Mouse (Mus musculus): ENCODE data around the gene Morc3.

The Morc3 gene

DNA sequence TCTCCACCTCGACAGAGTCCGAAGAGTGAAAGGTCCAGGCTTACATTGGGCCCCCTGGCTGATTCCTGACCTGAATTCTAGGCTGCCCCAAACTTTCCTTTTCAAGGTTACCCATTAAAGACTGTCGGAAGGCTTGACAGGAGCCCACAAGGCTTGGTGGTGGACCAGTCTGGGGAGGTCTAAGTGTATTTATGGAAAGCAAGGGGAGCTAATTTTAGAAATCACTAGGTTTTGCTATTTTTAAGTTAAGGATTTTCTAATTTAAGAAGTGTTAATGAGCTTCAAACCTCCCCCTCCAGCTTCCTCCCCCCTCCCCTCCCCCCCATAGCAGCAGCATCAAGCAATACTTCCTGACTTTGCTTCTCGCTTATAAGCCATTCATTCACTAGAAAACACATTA, 88.8 kb downstream of the Morc3 start:
- in situ Hi-C loops (cut with MboI, MseI) = no loop called here

DNA sequence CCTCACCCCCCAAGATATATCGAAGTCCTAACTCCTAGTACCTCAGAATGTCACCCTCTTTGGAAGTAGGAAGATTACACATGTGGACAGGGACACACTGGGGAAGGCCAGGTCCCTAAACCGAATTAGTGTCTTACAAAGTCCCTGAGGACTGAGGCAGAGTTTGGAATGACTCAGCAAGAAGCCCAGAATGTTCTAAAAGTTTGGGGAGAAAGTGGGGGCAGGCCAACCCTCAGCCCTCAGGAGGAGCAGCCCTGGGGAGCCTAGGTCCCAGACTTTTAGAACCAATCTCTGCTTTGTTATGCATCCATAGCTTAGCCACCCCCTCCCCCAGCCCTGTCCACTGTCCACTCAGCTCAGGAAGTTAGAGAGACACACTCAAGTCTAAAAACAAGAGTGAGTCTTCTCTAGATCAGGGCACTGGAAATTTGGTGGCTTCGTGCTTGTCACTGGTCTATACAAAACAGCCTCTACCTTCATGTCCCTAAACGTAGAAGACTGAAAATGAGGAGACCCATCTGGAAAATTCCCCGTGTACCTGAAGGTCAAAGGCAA, 91.0 kb downstream of the Morc3 start:
- in situ Hi-C loops (cut with MboI, MseI) = no loop called here

DNA sequence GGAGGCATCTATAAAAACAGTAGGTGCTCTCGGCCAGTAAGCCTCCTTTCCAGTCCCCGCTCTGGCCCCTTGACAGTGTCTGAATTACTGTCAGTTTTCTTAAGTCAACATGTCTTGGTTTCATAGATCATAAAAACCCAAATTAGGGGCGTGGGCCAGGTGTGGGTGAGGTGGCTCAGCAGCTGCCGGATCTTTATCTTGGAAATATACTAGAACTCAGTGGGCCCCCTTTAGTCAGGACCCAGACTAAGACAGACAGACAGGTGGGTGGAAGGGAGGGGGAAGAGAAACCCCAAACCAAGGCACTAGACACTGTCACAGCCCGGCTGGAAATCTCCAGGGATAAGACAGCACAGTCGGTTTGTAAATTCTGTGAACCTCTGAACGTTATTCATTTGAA, 91.9 kb downstream of the Morc3 start:
- in situ Hi-C loops (cut with MboI, MseI) = no loop called here
